Mouse (Mus musculus): ENCODE results near the gene Mta2. TPM values are rescaled to one million over a fixed set of nuclear protein-coding genes. Genes with fewer than 3 reads are reported as not detected.
A peak's percentile ranks its signal among the peaks of the same experiment; 100 is the strongest.
"Not testable (repeated sequence)": the region's sequence is repeated elsewhere in the genome, so short reads cannot be mapped to it uniquely, and the experiment has no call there.

The Mta2 gene
- polyA plus RNA-seq (2012; ENCODE audit: insufficient read depth, insufficient read length, missing spikeins): 78.6 and 81.2 TPM in 2 replicates

GRCm38 (mm10) chr19:8941515-8942217 lies at the start of gene Mta2:
Mta2 (plus strand) TSS chr19:8941875.
- TF ChIP-seq CTCF (IDR thresholded peaks at IDR 0.05; ENCODE audit: low read depth, low read length) (no peak), POLR2A (IDR thresholded peaks at IDR 0.05; ENCODE audit: borderline replicate concordance, low read depth, low read length) (no peak)
- Histone ChIP-seq H3K4me3 (ENCODE audit: insufficient read depth, low read length) (peak within 1 kb of the TSS; percentile 93), H3K4me1 (ENCODE audit: control insufficient read depth, insufficient read depth, low read length) (peaks cover 35% of the 10 kb centered on the region), H3K27ac (ENCODE audit: insufficient read depth, low read depth, low read length) (peak within 1 kb of the TSS; percentile 84)

DNA sequence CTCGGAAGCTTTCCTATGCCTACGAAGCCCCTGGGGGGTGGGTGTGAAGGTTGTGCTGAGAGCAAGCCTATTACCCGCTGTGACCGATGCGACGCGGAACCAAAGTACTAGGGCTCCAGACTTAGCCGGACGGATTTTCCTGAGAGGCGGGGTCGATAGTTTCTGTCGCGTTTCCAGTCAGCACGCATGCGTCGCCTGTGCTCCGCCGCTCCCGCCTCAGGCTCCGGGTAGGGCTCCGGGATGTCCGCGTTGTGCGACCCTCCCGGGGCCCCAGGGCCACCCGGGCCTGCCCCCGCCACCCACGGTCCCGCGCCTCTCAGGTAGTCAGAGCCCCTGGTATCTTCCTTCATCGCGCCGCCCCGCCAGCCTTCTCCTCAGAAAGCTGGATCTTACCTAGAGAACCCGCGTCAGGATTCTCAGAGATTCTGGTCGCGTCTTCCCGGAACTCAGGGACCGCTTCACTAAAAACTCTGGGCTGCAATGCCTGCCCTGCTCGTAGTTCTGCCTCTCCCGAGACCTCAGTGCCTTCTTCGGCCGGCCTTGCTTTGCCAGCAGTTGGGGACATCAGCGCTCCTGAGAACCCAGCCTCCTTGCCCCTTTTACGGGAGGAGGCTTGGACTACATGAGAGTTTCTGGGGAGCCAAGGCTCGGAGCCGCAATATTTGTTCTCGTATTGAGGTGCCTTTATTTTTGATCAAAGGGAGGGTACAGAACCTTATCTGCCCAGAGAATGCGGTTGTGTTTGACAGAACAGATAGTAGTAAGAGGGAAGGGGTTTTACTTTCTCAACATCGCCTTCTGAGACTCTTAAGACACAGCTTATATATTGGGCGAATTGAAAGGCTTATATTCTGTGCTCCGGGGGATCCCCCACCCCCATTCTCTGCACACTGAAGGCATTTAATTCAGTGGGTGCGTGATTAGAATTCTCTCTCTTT lies 48.6 kb upstream of the Mta2 start, which contains the start of gene Ints5:
Gene Ints5, plus strand, starts transcription at position 177 of the 938 bp plus-strand sequence.
- Histone ChIP-seq H3K4me3 (ENCODE audit: insufficient read depth, low read length) (peak within 1 kb of the TSS; percentile 98), H3K27ac (ENCODE audit: insufficient read depth, low read depth, low read length) (peak within 1 kb of the TSS; percentile 64), H3K4me1 (ENCODE audit: control insufficient read depth, insufficient read depth, low read length) (peaks cover 6% of the 10 kb centered on the region; the same call in 1 of the 2 replicates)
- TF ChIP-seq CTCF (IDR thresholded peaks at IDR 0.05; ENCODE audit: low read depth, low read length) (no peak), POLR2A (IDR thresholded peaks at IDR 0.05; ENCODE audit: borderline replicate concordance, low read depth, low read length) (no peak; the same call in 1 of the 2 replicates)

- H3K27ac ChIP-seq (ENCODE audit: insufficient read depth, low read depth, low read length): no peak overlapping the region
- H3K4me3 ChIP-seq (ENCODE audit: insufficient read depth, low read length): no peak overlapping the region
- TF ChIP-seq CTCF (IDR thresholded peaks at IDR 0.05; ENCODE audit: low read depth, low read length) (no peak), POLR2A (IDR thresholded peaks at IDR 0.05; ENCODE audit: borderline replicate concordance, low read depth, low read length) (no peak)
- peaks cover 8% of the 10 kb centered on the region for H3K4me1 ChIP-seq (ENCODE audit: control insufficient read depth, insufficient read depth, low read length)
Observed at GRCm38 (mm10) chr19:8895397-8895960, 46.2 kb upstream of the Mta2 start.

GRCm38 (mm10) chr19:8896231-8896630 lies 45.4 kb upstream of the Mta2 start:
- not testable (repeated sequence) for H3K4me1 ChIP-seq (ENCODE audit: control insufficient read depth, insufficient read depth, low read length); H3K4me3 ChIP-seq (ENCODE audit: insufficient read depth, low read length); H3K27ac ChIP-seq (ENCODE audit: insufficient read depth, low read depth, low read length)

- not testable (repeated sequence) for H3K4me1 ChIP-seq (ENCODE audit: control insufficient read depth, insufficient read depth, low read length)
- peak overlapping the region; percentile 37 for H3K4me3 ChIP-seq (ENCODE audit: insufficient read depth, low read length)
- H3K27ac ChIP-seq (ENCODE audit: insufficient read depth, low read depth, low read length): 0 out of 2 replicates have a peak overlapping the region, but pooled peaks have one; percentile 17
Observed at GRCm38 (mm10) chr19:8897211-8897864, 44.3 kb upstream of the Mta2 start.

GRCm38 (mm10) chr19:8897865-8898495 lies 43.7 kb upstream of the Mta2 start, which contains the start of gene Ganab:
Ganab (plus strand) TSS chr19:8898071.
- peak within 1 kb of the TSS; percentile 74 for H3K4me3 ChIP-seq (ENCODE audit: insufficient read depth, low read length)
- TF ChIP-seq POLR2A (IDR thresholded peaks at IDR 0.05; ENCODE audit: borderline replicate concordance, low read depth, low read length): no peak
- no peak for TF ChIP-seq CTCF (IDR thresholded peaks at IDR 0.05; ENCODE audit: low read depth, low read length)
- peak within 1 kb of the TSS; percentile 60 for H3K27ac ChIP-seq (ENCODE audit: insufficient read depth, low read depth, low read length)
- H3K4me1 ChIP-seq (ENCODE audit: control insufficient read depth, insufficient read depth, low read length): peaks cover 8% of the 10 kb centered on the region

- TF ChIP-seq POLR2A (IDR thresholded peaks at IDR 0.05; ENCODE audit: borderline replicate concordance, low read depth, low read length): no peak
- Histone ChIP-seq H3K4me1 (ENCODE audit: control insufficient read depth, insufficient read depth, low read length) (peaks cover 8% of the 10 kb centered on the region), H3K4me3 (ENCODE audit: insufficient read depth, low read length) (peak overlapping the region; percentile 74), H3K27ac (ENCODE audit: insufficient read depth, low read depth, low read length) (peak overlapping the region; percentile 60)
Observed at GRCm38 (mm10) chr19:8898576-8898975, 43.1 kb upstream of the Mta2 start.

- no peak overlapping the region for H3K27ac ChIP-seq (ENCODE audit: insufficient read depth, low read depth, low read length)
- TF ChIP-seq POLR2A (IDR thresholded peaks at IDR 0.05; ENCODE audit: borderline replicate concordance, low read depth, low read length) (no peak), CTCF (IDR thresholded peaks at IDR 0.05; ENCODE audit: low read depth, low read length) (no peak)
- H3K4me1 ChIP-seq (ENCODE audit: control insufficient read depth, insufficient read depth, low read length): peaks cover 5% of the 10 kb centered on the region
- peak overlapping the region; percentile 74 for H3K4me3 ChIP-seq (ENCODE audit: insufficient read depth, low read length)
Observed at GRCm38 (mm10) chr19:8899079-8899478, 42.6 kb upstream of the Mta2 start.

GRCm38 (mm10) chr19:8903412-8903811 lies 38.3 kb upstream of the Mta2 start:
- Histone ChIP-seq H3K27ac (ENCODE audit: insufficient read depth, low read depth, low read length) (no peak overlapping the region), H3K4me3 (ENCODE audit: insufficient read depth, low read length) (no peak overlapping the region), H3K4me1 (ENCODE audit: control insufficient read depth, insufficient read depth, low read length) (peaks cover 5% of the 10 kb centered on the region)
- TF ChIP-seq CTCF (IDR thresholded peaks at IDR 0.05; ENCODE audit: low read depth, low read length) (no peak), POLR2A (IDR thresholded peaks at IDR 0.05; ENCODE audit: borderline replicate concordance, low read depth, low read length) (no peak)
